Mouse (Mus musculus): ENCODE results near the gene Rmdn2. TPM values are rescaled to one million over a fixed set of nuclear protein-coding genes. Genes with fewer than 3 reads are reported as not detected.

Rmdn2 gene
- 6.4 and 7.0 TPM in 2 replicates for polyA plus RNA-seq (2016; fragmentation: Nextera tagmentation; extraction: Ambion mirVana)

- no peak within 1 kb of the TSS for H3K27ac ChIP-seq (replicated peaks)
- no peaks in the 10 kb centered on the region for H3K27me3 ChIP-seq (replicated peaks; ENCODE audit: low read depth, poor library complexity, severe bottlenecking)
- no peak for DNase-seq (ENCODE audit: low spot score)
- H3K4me1 ChIP-seq: peaks cover 15% of the 10 kb centered on the region
- no peaks in the 10 kb centered on the region for H3K36me3 ChIP-seq (replicated peaks)
- no peak within 1 kb of the TSS for H3K4me3 ChIP-seq
- 88% methylated on average over 4 of the region's 4 CpGs for WGBS
- H3K9me3 ChIP-seq: no peaks in the 10 kb centered on the region
These were observed at the start of gene Rmdn2 for GRCm38 (mm10) chr17:79611545-79611944. Rmdn2 (plus strand) TSS chr17:79611863.

DNA sequence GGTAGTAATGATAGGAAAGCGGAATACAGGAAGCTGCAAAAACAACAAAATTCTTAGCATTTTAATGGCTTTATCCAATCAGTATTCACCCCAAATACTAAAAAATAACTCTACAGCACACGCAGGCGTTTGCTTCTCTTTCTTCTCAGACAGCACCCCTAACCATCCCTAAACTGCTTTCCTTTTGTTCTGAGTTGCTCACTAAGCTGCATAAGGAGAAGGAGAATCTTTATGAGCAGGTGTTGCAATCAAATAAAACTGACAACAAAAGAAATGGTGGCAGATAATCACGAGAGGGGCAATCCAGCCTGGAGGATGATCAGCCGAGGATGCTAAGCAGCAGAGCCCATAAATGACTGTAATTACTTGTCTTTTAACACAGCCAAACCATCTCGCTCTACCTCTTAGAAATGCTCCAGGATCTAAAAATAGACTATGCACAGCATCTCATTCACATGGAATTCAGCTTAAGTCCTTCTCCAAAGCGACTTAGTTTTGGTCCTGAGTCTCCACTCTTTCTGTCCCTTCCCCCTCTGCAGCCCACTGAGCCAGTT lies 48.5 kb upstream of the Rmdn2 start:
- 66% methylated on average over 7 of the region's 7 CpGs for WGBS
- Histone ChIP-seq H3K27ac (replicated peaks) (peak overlapping the region; percentile 60; the same call in 1 of the 2 replicates), H3K36me3 (replicated peaks) (no peaks in the 10 kb centered on the region), H3K9me3 (peaks cover 10% of the 10 kb centered on the region), H3K27me3 (replicated peaks; ENCODE audit: low read depth, poor library complexity, severe bottlenecking) (no peaks in the 10 kb centered on the region), H3K4me1 (peaks cover 29% of the 10 kb centered on the region), H3K4me3 (no peak overlapping the region)
- DNase-seq (ENCODE audit: low spot score): no peak

DNA sequence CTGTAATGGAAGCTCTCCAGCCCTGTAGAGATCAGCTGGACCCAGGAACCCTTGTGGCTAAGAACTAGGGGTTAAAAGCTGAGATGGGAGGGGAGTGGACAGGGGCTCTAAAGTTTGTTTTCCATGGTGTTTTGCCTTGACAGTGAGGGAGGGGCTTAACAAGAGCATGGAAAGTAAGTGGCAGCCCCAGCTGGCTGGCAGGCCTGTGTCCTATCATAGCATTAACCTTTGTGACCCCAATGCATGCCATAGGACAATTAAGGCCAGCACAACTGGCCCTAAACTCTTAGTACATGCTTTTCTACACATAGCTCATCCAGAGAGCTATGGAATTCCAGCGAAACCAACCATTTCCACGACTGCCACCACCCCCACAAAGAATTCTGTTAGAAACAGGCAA lies 47.9 kb upstream of the Rmdn2 start:
- H3K9me3 ChIP-seq: peaks cover 10% of the 10 kb centered on the region
- no peak overlapping the region for H3K4me3 ChIP-seq
- H3K4me1 ChIP-seq: peaks cover 29% of the 10 kb centered on the region
- DNase-seq (ENCODE audit: low spot score): peak; percentile 66
- H3K27me3 ChIP-seq (replicated peaks; ENCODE audit: low read depth, poor library complexity, severe bottlenecking): no peaks in the 10 kb centered on the region
- H3K36me3 ChIP-seq (replicated peaks): no peaks in the 10 kb centered on the region
- 17% methylated on average over 2 of the region's 2 CpGs for WGBS
- H3K27ac ChIP-seq (replicated peaks): peak overlapping the region; percentile 60; the same call in 1 of the 2 replicates

DNA sequence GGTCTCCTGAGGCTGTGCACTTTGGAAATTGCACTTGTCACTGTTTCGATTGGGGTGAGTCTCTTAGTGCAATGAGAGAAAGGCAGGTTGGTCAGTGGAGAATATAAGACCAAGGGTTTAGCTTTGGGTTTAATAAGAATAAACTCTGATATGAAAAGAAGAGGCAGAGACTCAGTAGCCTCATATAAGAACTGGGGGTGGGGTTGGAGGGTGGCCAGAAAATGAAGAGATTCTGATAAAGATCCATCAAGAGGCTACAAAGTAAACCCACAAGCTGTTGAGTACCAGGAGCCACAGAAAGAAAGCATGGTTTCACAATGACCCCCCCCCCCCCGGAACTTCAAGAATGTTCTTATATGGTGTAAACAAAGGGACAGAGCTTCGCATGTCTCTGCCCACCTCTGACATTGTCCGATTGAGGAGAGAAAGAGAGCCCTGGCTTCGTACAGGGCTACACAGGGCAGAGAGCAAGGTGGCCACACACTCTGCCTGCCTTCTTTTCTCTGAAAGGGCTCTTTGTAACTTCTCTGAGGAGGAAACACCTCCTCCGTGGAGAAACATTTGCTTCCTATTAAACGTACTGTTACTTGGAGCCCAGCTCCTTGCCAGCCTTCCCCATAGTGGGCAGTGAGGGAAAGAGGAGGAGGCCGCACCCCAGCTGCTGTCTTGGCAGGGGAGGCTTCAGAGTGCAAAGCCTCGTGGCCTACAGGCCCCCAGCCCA lies 46.3 kb upstream of the Rmdn2 start:
- H3K27me3 ChIP-seq (replicated peaks; ENCODE audit: low read depth, poor library complexity, severe bottlenecking): no peaks in the 10 kb centered on the region
- peak overlapping the region; percentile 76 for H3K27ac ChIP-seq (replicated peaks)

GRCm38 (mm10) chr17:79568401-79568800 lies 43.3 kb upstream of the Rmdn2 start:
- no peak overlapping the region for H3K27ac ChIP-seq (replicated peaks)
- WGBS: 89% methylated on average over 1 of the region's 1 CpGs
- H3K36me3 ChIP-seq (replicated peaks): no peaks in the 10 kb centered on the region
- no peaks in the 10 kb centered on the region for H3K27me3 ChIP-seq (replicated peaks; ENCODE audit: low read depth, poor library complexity, severe bottlenecking)
- no peaks in the 10 kb centered on the region for H3K9me3 ChIP-seq
- DNase-seq (ENCODE audit: low spot score): no peak
- H3K4me1 ChIP-seq: peaks cover 25% of the 10 kb centered on the region
- H3K4me3 ChIP-seq: no peak overlapping the region

More for the DNA sequence above, 46.3 kb upstream of the Rmdn2 start:
- Histone ChIP-seq H3K9me3 (peaks cover 2% of the 10 kb centered on the region), H3K4me3 (no peak overlapping the region), H3K4me1 (peaks cover 29% of the 10 kb centered on the region), H3K36me3 (replicated peaks) (no peaks in the 10 kb centered on the region)
- WGBS: 28% methylated on average over 9 of the region's 9 CpGs
- DNase-seq (ENCODE audit: low spot score): peak; percentile 53

DNA sequence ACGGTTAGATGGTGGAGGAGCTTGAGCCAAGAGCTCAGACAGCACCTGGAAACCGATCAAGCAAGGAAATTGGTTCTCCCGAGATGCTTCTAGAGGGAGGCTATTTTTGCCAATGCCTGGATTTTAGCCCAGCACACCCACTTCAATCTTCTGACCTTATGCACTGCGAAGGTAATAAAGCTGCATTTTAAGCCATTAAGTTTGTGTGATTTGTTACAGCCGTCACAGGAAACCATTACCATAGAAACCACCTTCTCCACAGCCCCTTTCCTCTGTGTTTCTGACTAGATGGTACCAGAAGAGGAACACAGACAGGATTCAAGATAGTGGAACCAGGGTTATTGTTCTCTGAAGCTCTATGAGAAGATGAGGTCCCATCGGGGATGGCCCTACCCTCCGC lies 33.3 kb upstream of the Rmdn2 start:
- H3K27me3 ChIP-seq (replicated peaks; ENCODE audit: low read depth, poor library complexity, severe bottlenecking): no peaks in the 10 kb centered on the region
- H3K9me3 ChIP-seq: no peaks in the 10 kb centered on the region
- no peak overlapping the region for H3K27ac ChIP-seq (replicated peaks)
- 79% methylated on average over 7 of the region's 7 CpGs for WGBS
- H3K4me3 ChIP-seq: no peak overlapping the region
- no peaks in the 10 kb centered on the region for H3K4me1 ChIP-seq
- no peak for DNase-seq (ENCODE audit: low spot score)
- no peaks in the 10 kb centered on the region for H3K36me3 ChIP-seq (replicated peaks)

DNA sequence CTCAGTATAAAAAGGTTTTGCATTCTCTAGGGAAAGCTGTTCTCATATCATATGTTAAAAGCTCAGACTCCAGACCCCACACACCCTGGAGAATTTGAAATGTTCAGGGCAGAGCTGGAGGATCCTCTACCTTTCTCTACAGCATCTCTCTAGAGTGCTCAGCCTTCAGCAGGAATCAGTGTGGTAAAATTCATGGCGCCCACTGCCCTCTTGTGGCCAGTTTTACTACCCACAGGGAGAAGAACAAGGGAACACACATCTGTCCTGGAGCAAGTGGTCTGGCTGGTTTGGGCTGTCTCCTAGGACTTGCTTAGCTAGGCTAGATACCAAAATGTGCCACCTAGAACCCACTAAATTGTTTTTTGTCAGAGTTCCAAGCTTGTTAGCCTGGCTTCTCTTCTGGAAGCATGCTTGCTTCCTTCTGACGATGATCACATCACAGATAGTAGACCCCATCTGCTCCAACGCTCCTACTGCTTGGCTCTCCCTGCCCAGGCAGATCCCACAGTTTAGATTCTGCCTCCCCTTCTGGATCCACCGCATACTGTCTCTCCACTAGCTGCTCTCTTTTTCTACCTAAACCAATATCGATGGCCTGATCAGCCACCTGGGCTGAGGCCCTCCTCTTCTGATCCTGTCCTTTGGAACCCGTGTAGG lies 31.3 kb upstream of the Rmdn2 start:
- 67% methylated on average over 6 of the region's 6 CpGs for WGBS
- no peaks in the 10 kb centered on the region for H3K27me3 ChIP-seq (replicated peaks; ENCODE audit: low read depth, poor library complexity, severe bottlenecking)
- H3K9me3 ChIP-seq: no peaks in the 10 kb centered on the region
- H3K27ac ChIP-seq (replicated peaks): no peak overlapping the region
- DNase-seq (ENCODE audit: low spot score): peak; percentile 83
- H3K4me1 ChIP-seq: no peaks in the 10 kb centered on the region
- H3K4me3 ChIP-seq: no peak overlapping the region
- no peaks in the 10 kb centered on the region for H3K36me3 ChIP-seq (replicated peaks)

DNA sequence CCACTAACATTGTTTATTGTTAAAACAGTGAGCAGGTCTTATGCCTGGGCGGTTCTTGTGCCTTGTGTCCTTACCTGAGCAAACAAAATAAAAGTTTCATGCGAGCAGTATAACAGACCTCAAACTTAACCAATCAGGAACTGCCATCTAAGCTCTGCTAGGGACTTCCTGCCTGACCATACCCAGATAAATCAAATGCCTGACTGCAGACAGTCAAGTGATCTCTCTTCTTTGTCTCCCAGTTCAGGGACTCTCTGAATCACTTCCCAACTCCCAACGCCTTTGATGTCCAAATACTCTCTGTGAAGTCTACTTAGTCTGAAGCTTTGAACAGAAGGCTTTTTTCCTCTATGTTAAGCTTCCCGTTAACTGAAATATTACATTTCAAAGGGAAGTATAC lies 28.2 kb upstream of the Rmdn2 start:
- Histone ChIP-seq H3K27me3 (replicated peaks; ENCODE audit: low read depth, poor library complexity, severe bottlenecking) (no peaks in the 10 kb centered on the region), H3K27ac (replicated peaks) (no peak overlapping the region), H3K9me3 (no peaks in the 10 kb centered on the region), H3K4me3 (no peak overlapping the region), H3K4me1 (0 out of 2 replicates have a peak, but pooled peaks cover 3% of the 10 kb centered on the region), H3K36me3 (replicated peaks) (no peaks in the 10 kb centered on the region)
- no peak for DNase-seq (ENCODE audit: low spot score)
- 76% methylated on average over 4 of the region's 4 CpGs for WGBS

GRCm38 (mm10) chr17:79584246-79584800 lies 27.3 kb upstream of the Rmdn2 start:
- 84% methylated on average over 6 of the region's 6 CpGs for WGBS
- Histone ChIP-seq H3K9me3 (no peaks in the 10 kb centered on the region), H3K27ac (replicated peaks) (no peak overlapping the region), H3K4me3 (no peak overlapping the region), H3K27me3 (replicated peaks; ENCODE audit: low read depth, poor library complexity, severe bottlenecking) (no peaks in the 10 kb centered on the region), H3K36me3 (replicated peaks) (no peaks in the 10 kb centered on the region), H3K4me1 (0 out of 2 replicates have a peak, but pooled peaks cover 3% of the 10 kb centered on the region)
- no peak for DNase-seq (ENCODE audit: low spot score)

DNA sequence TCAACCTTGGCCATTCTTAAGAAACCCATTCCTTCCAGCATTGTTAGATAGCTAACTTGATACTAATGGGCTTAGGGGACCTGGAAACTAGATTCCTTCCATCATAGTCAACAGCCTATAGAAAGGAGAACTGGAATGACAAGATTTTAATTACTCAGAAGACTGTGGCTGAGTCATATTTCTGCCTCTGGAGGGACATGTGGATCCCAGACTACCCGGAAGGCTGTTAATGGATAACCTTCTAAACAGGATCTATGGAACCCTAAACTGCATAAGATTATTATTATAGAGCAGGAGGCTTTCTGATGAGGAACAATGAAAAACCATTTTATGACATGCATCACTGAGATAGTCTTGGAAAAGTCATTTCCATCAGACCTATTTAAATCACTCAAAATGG lies 21.8 kb upstream of the Rmdn2 start:
- no peaks in the 10 kb centered on the region for H3K9me3 ChIP-seq
- no peak for DNase-seq (ENCODE audit: low spot score)
- H3K27me3 ChIP-seq (replicated peaks; ENCODE audit: low read depth, poor library complexity, severe bottlenecking): no peaks in the 10 kb centered on the region
- no peak overlapping the region for H3K27ac ChIP-seq (replicated peaks)
- H3K4me3 ChIP-seq: no peak overlapping the region
- 0 out of 2 replicates have a peak, but pooled peaks cover 3% of the 10 kb centered on the region for H3K4me1 ChIP-seq
- H3K36me3 ChIP-seq (replicated peaks): no peaks in the 10 kb centered on the region
- WGBS: 95% methylated on average over 1 of the region's 1 CpGs

- WGBS: 81% methylated on average over 4 of the region's 4 CpGs
- no peaks in the 10 kb centered on the region for H3K9me3 ChIP-seq
- no peaks in the 10 kb centered on the region for H3K27me3 ChIP-seq (replicated peaks; ENCODE audit: low read depth, poor library complexity, severe bottlenecking)
- no peaks in the 10 kb centered on the region for H3K36me3 ChIP-seq (replicated peaks)
- no peak overlapping the region for H3K27ac ChIP-seq (replicated peaks)
- no peak for DNase-seq (ENCODE audit: low spot score)
- no peak overlapping the region for H3K4me3 ChIP-seq
- peaks cover 6% of the 10 kb centered on the region for H3K4me1 ChIP-seq
These were observed 15.7 kb upstream of the Rmdn2 start for GRCm38 (mm10) chr17:79595996-79596395.

DNA sequence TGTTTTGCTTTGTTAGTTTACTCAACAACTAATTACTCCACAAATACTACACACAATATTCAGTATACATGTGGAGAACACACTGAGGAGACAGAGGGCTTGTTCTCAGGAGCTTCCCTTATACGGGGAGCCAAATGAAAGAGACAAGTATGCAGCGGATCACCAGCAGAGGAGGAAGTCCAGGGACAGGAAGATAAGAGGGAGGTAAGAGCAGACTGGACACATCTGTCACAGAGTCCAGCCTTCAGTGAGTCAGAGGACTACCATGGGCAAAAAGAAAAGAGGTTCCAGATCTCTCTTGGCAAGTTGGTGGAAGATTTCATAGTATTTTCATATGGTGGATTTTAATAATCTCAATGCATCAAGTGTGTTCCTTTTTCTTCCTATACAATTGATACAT lies 13.5 kb upstream of the Rmdn2 start:
- no peak for DNase-seq (ENCODE audit: low spot score)

More for the DNA sequence above, 13.5 kb upstream of the Rmdn2 start:
- H3K9me3 ChIP-seq: no peaks in the 10 kb centered on the region
- no peaks in the 10 kb centered on the region for H3K27me3 ChIP-seq (replicated peaks; ENCODE audit: low read depth, poor library complexity, severe bottlenecking)
- 43% methylated on average over 2 of the region's 2 CpGs for WGBS
- no peak overlapping the region for H3K27ac ChIP-seq (replicated peaks)
- H3K4me3 ChIP-seq: no peak overlapping the region
- H3K36me3 ChIP-seq (replicated peaks): no peaks in the 10 kb centered on the region
- peaks cover 6% of the 10 kb centered on the region for H3K4me1 ChIP-seq
